Mouse (Mus musculus): ENCODE data around the gene Orai1.

Orai1 gene

GRCm38 (mm10) chr5:122997205-122998204, 17.4 kb upstream of the Orai1 start:
- DNase-seq: no peak

DNA sequence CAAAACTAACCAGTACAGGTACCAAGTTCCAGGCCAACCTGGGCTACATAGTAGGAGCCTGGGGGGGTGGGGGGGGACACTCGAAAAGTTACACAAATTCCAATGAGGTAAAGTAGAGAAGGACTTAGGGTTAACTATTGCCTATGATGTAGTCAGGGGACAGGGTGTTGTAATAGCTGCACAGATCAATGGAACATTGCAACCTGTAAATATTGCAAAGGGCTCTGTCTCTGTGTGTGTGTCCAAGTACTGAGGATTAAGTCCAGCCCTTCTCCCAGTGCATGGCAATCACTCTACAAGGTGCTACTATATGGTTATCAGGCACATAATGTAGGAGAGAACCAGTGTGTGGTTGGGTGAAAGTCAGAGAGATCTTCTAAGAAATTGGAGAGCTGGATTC, 14.0 kb upstream of the Orai1 start:
- DNase-seq: no peak

- no peak for DNase-seq
Measured at GRCm38 (mm10) chr5:123005716-123006592, 8.9 kb upstream of the Orai1 start.

DNA sequence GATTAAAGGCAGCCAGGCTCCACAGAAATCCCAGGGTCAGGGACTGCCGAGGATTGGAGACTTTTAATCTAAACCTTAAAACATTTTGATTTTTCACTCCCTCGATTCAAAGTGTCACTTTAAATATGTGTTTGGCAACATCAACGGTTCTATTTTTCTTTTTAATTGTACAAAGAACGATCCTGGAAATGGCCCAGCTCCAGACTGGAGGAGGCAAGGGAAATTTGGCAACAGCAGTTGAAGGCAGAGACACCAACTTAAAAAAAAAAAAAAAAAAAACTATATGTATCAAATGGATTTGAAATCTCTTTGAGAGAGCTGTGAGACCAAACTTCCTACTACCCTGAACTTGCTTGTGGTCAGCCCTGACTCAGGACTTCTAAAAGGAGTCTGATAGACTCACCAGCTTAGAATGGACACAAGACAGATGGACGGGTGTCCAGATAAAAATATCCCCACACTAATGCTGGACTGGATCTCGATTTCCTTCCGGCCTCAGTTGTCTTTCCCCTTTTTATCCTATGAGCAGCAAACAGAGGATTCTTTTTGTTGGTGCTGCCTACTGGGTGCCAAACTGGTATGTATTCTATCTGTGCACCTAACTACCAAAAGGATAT, 5.9 kb upstream of the Orai1 start:
- no peak for DNase-seq

DNA sequence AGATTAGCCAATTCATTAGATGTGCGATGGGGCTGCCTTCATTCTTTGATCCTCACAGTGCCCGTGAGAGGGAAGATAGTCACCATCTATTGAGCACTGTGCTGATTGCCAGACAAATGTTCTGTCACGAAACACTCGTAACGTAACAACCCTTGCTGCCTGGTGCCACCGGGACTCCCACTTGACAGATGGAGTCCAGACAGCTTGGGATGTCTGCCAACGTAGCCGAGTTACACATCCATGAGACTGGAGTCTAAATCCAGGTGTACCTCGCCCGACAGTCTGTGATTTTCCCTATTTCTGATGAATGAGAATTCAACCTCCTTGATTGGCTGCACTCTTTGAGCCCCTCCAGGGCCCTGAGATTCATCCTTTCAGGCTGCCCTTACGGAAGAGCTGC, 5.0 kb upstream of the Orai1 start:
- DNase-seq: no peak

- no peak for DNase-seq
Measured at GRCm38 (mm10) chr5:123010806-123011205, 4.1 kb upstream of the Orai1 start.

GRCm38 (mm10) chr5:123011705-123012104, 3.2 kb upstream of the Orai1 start:
- no peak for DNase-seq

DNA sequence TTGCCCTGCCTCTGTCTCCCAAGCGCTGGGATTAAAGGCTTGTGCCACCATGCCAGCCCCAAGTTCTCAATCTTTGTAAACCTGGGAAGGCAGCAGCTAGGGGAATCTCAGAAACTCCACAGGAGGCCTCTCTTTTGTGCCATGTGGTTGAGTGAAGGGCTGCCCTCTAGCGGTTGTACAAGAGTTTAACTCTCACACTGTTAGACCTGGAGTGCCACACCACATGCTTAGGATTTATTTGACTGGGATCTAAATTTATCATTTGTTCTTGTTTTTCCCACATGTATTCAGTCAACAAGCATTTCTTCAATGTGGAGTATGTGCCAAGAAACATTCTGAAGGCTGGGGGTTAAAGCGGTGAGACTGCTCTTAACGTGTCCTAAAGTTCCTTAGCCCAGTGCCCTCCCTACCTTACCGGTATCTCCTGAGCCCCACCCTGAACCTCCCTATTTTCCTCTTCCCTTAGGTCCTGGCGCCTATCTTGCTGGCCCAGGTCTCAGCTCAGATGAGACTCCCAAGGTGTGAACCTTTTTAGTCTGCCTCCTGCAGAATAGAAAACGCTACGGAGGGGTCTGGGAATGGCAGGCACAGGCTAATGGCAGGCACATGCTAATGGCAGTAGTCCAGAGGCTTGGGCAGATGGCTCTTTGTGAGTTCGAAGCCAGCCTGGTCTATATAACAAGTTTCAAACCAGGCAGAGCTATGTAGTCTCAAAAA, 1.1 kb upstream of the Orai1 start:
- peak; percentile 62 for DNase-seq

DNA sequence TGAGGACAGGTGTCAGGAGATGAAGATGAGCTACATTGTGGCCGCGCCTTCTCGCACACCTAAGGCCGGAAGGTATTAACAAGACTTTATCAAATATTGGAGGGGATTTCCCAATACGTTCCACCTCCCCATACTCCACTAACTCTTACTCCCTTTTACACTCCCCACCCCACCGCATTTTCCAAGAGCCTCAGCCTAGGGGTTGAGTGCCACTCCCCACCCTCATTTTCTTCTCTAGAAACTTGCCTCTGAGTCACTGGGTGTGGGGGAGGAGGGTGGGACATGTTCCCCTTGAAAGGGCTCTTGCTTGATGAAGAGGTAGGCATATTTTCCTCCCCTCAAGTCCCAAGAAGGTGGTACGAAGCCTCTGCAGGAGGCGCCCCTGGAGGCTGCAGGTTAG, 1.0 kb downstream of the Orai1 start:
- DNase-seq: no peak

GRCm38 (mm10) chr5:123017504-123017903, 2.6 kb downstream of the Orai1 start:
- DNase-seq: peak; percentile 53

- DNase-seq: no peak
Measured at GRCm38 (mm10) chr5:123019336-123020016, 4.6 kb downstream of the Orai1 start.

- no peak for DNase-seq
Measured at GRCm38 (mm10) chr5:123020426-123020825, 5.6 kb downstream of the Orai1 start.

DNA sequence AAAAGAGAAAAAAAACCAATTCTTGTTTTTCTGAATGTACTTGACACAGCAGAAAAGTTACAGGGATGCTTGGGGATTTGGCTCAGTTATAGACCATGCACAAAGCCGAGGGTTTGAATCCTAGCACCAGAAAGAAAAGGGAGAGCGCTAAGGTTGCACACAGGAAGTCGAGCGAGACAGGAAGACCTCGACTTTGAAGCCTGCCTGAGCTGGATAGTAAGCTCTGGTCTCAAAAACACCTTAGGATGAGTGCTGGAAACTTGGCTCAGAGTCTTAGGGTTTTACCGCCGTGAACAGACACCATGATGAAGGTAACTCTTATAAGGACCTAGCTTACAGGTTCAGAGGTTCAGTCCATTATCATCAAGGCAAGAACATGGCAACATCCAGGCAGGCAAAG, 6.6 kb downstream of the Orai1 start:
- no peak for DNase-seq

GRCm38 (mm10) chr5:123023049-123023448, 8.2 kb downstream of the Orai1 start:
- DNase-seq: peak; percentile 57

DNA sequence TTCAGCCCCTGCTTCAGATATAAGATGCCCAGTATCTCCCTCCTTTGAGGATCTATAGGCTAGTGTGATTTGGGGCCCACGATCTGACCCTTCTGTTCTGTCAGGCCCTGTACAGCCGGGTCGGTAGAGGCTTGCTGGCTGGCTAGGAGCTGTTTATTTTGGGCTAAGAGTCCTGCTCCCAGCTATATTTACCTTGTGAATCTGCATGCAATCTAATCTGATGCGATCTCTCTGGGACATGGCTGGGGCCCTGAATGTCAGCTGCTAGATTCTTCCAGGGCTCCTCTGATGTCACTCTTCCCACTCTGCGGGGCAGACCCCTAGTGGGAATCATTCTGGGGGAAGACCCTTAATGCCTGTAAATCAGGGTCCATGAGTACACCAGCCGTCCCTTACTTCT, 9.4 kb downstream of the Orai1 start:
- no peak for DNase-seq

DNA sequence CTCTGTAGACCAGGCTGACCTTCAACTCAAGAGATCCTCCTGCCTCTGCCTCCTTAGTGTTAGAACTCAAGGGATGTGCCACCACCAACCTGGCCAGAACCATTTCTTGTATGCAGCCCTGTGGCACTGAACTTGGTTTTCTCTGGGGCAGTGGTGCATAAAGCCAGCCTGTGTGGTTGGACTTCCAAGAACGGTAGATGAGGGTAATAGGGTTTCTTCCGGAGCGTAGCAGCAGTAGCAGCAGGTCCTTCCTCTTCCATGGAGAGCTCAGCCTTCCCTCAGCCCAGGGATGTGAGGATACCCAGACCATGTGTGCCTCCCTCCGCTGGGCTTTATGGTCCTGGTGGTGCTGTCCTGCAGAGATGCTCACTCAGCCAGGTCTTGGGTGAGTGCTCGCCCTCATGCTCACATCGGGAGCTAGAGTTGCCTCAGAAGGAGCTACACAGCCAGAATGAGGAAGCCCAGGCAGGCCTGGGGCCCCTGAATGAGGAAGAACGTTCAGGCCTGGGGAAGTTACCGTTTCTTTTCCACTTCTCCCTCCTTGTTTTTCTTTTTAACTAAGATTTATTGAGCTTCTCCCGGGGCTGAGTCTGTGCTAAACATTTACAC, 10.2 kb downstream of the Orai1 start:
- DNase-seq: no peak

GRCm38 (mm10) chr5:123026414-123026813, 11.5 kb downstream of the Orai1 start:
- peak; percentile 67 for DNase-seq

GRCm38 (mm10) chr5:123027436-123027835, 12.6 kb downstream of the Orai1 start:
- peak; percentile 70 for DNase-seq

DNA sequence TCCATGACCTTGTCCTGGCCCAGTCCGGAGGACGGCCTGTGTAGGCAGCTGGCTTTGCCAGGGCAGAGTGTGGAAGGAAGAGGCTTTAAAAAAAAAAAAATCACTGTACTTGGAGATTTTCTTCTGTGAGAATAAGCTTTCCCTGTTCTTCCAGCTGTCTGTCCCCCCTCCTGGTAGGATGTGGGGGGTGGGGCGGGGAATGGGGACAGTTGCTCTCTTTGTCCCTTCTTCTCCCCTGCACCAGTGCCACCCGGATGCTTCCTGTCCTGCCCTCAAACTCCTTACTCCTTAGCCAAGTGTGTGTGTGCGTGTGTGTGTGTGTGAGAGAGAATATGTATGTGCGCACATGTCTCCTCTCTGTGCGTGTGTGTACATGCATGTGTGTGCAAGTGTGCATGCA, 14.9 kb downstream of the Orai1 start:
- DNase-seq: no peak

DNA sequence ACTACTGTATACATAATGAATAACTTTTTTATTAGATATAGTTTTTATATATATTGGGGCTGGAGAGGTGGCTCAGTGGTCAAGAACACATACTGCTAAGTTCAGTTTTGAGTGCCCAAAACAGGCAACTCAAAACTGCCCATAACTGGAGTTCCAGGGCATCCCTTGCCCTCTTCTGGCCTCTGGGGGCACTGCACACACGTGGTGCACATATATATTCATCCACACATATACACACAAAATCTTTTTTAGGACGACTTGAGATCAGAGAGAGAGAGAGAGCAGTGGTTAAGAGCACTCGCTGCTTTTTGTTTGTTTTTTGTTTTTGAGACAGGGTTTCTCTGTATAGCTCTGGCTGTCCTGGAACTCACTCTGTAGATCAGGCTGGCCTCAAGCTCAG, 16.4 kb downstream of the Orai1 start:
- no peak for DNase-seq

DNA sequence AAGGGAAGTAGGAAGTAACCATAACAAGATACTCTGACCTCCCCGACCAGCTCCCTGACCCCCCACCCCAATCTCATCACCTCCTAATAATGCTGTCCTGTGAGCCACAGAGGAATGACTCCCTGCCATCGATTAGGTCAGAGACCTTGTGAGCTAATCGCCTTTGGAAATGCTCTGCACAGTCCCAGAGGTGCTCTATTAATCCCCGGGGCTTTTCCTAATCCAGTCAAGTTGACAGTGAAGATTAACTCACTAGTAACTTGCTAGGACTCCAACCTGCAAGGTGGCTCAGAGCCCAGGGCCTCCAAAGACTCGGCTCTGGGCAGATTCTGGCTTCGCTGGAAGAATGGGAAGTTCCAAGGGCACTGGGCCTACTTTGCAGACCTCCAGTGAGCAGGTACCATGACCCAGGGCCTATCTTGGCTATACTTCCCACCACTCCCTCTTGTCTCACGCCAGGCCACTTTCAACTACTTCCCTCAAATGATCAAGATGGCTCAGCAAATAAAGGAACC, 18.8 kb downstream of the Orai1 start:
- peak; percentile 51 for DNase-seq
